Comparison of ENCODE assay signal across 9 mouse cellular contexts in genomic region chr15:78623426-78623825, GRCm38 (mm10). TPM values are rescaled to one million over a fixed set of nuclear protein-coding genes. Genes with fewer than 3 reads are reported as not detected.
DNase-seq lines count a peak whose midpoint lies in the region; ATAC-seq and TF ChIP-seq lines count a peak whose summit lies in the region.
"Had no signal": no experiment of that assay in that cellular context is flagged by ENCODE, and none has a peak within 500 bp of the region (broad histone marks: within the 10 kb centered on the region; RNA-seq: fewer than 3 reads in every experiment).

No protein-coding gene starts in this region.

- no peaks in the 10 kb centered on the region for H3K9me3 ChIP-seq in ES-Bruce4 (replicated peaks; ENCODE audit: control insufficient read depth, insufficient read depth, low read length, poor library complexity, severe bottlenecking)
- H3K9me3 ChIP-seq: limb, embryonic 13.5 days had no signal

- TF ChIP-seq POLR2A in ES-Bruce4 (IDR thresholded peaks at IDR 0.05; ENCODE audit: insufficient read depth, low read length): no peak

- no peak overlapping the region for H3K4me3 ChIP-seq in ES-Bruce4 (ENCODE audit: low read depth, low read length)
- H3K4me3 ChIP-seq: limb, embryonic 13.5 days had no signal

- TF ChIP-seq CTCF in ES-Bruce4 (IDR thresholded peaks at IDR 0.05; ENCODE audit: low read depth, low read length): peak; percentile 93

- peak; percentile 78 for ATAC-seq in megakaryocyte, adult 5-6 weeks (ENCODE audit: poor library complexity, severe bottlenecking)

- H3K9ac ChIP-seq in ES-Bruce4 (ENCODE audit: low read depth, poor library complexity, severe bottlenecking): no peak overlapping the region
- H3K9ac ChIP-seq: limb, embryonic 13.5 days had no signal

- H3K36me3 ChIP-seq in ES-Bruce4 (ENCODE audit: control insufficient read depth, insufficient read depth, low read length, poor library complexity, severe bottlenecking): no peaks in the 10 kb centered on the region
- H3K36me3 ChIP-seq: limb, embryonic 13.5 days had no signal

- no peaks in the 10 kb centered on the region for H3K27me3 ChIP-seq in ES-Bruce4 (ENCODE audit: control insufficient read depth, insufficient read depth, low read length, poor library complexity, severe bottlenecking)

- no peak overlapping the region for H3K27ac ChIP-seq in ES-Bruce4 (ENCODE audit: insufficient read depth, low read length)
- H3K27ac ChIP-seq: limb, embryonic 13.5 days had no signal

- peak; percentile 79 to 93 for DNase-seq in adrenal gland, adult (ENCODE audit: inconsistent age in 2 of 2, low spot score in 1 of 2)
- DNase-seq in embryo, embryonic 10.5 days (ENCODE audit: low spot score): peak; percentile 84
- peak; percentile 50 to 66 for DNase-seq in heart, adult 9 months (ENCODE audit: low spot score in 2 of 2)
- DNase-seq in layer of hippocampus, postnatal 10 days (ENCODE audit: low spot score in 2 of 2): peak; percentile 89
- DNase-seq in right cerebral cortex, adult 2 months (ENCODE audit: low spot score in 2 of 2): peak; percentile 86 to 87
- DNase-seq in urinary bladder, postnatal 36 days (ENCODE audit: low spot score in 2 of 2): peak; percentile 53 to 71

- no peaks in the 10 kb centered on the region for H3K4me1 ChIP-seq in ES-Bruce4 (ENCODE audit: control insufficient read depth, insufficient read depth, low read length)

- TF ChIP-seq EP300 in ES-Bruce4 (IDR thresholded peaks at IDR 0.05; ENCODE audit: insufficient read depth, low read depth, low read length): no peak

RNA-seq across cellular contexts. Expression of gene Cyth4, which starts 26.6 kb away (rescaled TPM):
- 0.40 and 0.41 TPM in 2 replicates for polyA plus RNA-seq in ES-Bruce4 (2011; ENCODE audit: insufficient read depth, insufficient read length, low read depth, missing spikeins)
- 10 to 100 TPM; 13.8 to 15.2 TPM for total RNA-seq in layer of hippocampus, postnatal 10 days (2021)
- 137 and 141 TPM in 2 replicates for total RNA-seq in megakaryocyte, adult 5-6 weeks (2015)
- 263 and 285 TPM in 2 replicates for total RNA-seq in megakaryocyte, adult 5-6 weeks (2017)

RNA-seq across cellular contexts. Expression of gene Rac2, which starts 50.8 kb away (rescaled TPM):
- polyA plus RNA-seq in ES-Bruce4 (2011; ENCODE audit: insufficient read depth, insufficient read length, low read depth, missing spikeins): not detected in 2 replicates
- total RNA-seq in layer of hippocampus, postnatal 10 days (2021): 1 to 10 TPM; 3.6 to 3.7 TPM
- total RNA-seq in megakaryocyte, adult 5-6 weeks (2015): 581 and 637 TPM in 2 replicates
- total RNA-seq in megakaryocyte, adult 5-6 weeks (2017): 416 and 453 TPM in 2 replicates

Comparison
In these comparisons a context has a peak if more than half of its experiments do, and no peak if none do; other contexts are left out.
1. RNA of gene Cyth4, which starts 26.6 kb away (total RNA-seq): 137 to 285 TPM in megakaryocyte, adult 5-6 weeks; 13.8 to 15.2 TPM in layer of hippocampus, postnatal 10 days; every median in the first group is over 4 times any median in the second.
2. RNA of gene Rac2, which starts 50.8 kb away (total RNA-seq): 416 to 637 TPM in megakaryocyte, adult 5-6 weeks; 3.6 to 3.7 TPM in layer of hippocampus, postnatal 10 days; every median in the first group is over 10 times any median in the second.
3. Peak in every context shown above with its lines, with median percentiles within 50 percentile points of each other: DNase-seq.